Comparison of ENCODE assay signal across 10 mouse cellular contexts in genomic region chr11:86067154-86067553, GRCm38 (mm10).
A peak's percentile ranks its signal among the peaks of the same experiment; 100 is the strongest.
DNase-seq lines count a peak whose midpoint lies in the region; ATAC-seq lines count a peak whose summit lies in the region.
"Had no signal": no experiment of that assay in that cellular context is flagged by ENCODE, and none has a peak within 500 bp of the region (broad histone marks: within the 10 kb centered on the region; RNA-seq: fewer than 3 reads in every experiment).

No protein-coding gene starts in this region.

- ATAC-seq in megakaryocyte, adult 5-6 weeks (ENCODE audit: poor library complexity, severe bottlenecking): no peak

- peak; percentile 12 to 18 for DNase-seq in cerebellum, postnatal 10 days
- DNase-seq in cerebellum, postnatal 25 days: no peak
- DNase-seq in kidney, postnatal 14 days: peak; percentile 7
- DNase-seq in kidney, adult 18-20 months: no peak
- peak; percentile 64 for DNase-seq in 3T3-L1 (ENCODE audit: low read depth, low spot score)
- DNase-seq in brain, embryonic 18.5 days (ENCODE audit: low read depth, low spot score): peak; percentile 24
- no peak for DNase-seq in cerebellum, postnatal 36 days
- DNase-seq: gastrocnemius, postnatal 25 days; lung, postnatal 14 days had no signal

Comparison
In these comparisons a context has a peak if more than half of its experiments do, and no peak if none do; other contexts are left out.
1. DNase-seq: peak in cerebellum, postnatal 10 days (2 of 2), kidney, postnatal 14 days (single experiment), 3T3-L1 (single experiment) and brain, embryonic 18.5 days (single experiment); none in cerebellum, postnatal 25 days (0 of 2), kidney, adult 18-20 months (single experiment) and cerebellum, postnatal 36 days (0 of 2).